ENCODE assay signal across 20 mouse cellular contexts in genomic region chr16:55551348-55551747, GRCm38 (mm10).
DNase-seq lines count a peak whose midpoint lies in the region; TF ChIP-seq lines count a peak whose summit lies in the region.
"Had no signal": no experiment of that assay in that cellular context is flagged by ENCODE, and none has a peak within 500 bp of the region (broad histone marks: within the 10 kb centered on the region; RNA-seq: fewer than 3 reads in every experiment).

No protein-coding gene starts in this region.

- intact Hi-C loops in heart, postnatal 25 days (cut with DNase I) = no loop called here

- H3K27ac ChIP-seq in layer of hippocampus, adult 2 months = peak overlapping the region; percentile 84
- H3K27ac ChIP-seq: embryonic facial prominence, embryonic 10.5 days; kidney, postnatal 0 days; limb, embryonic 15.5 days; liver, embryonic 15.5 days; midbrain, embryonic 10.5 days; neural tube, embryonic 12.5 days had no signal

- H3K27me3 ChIP-seq in myocyte (ENCODE audit: control insufficient read depth, insufficient read depth, insufficient read length) = no peaks in the 10 kb centered on the region
- H3K27me3 ChIP-seq: limb, embryonic 15.5 days; liver, embryonic 15.5 days; neural tube, embryonic 12.5 days had no signal

- H3K36me3 ChIP-seq in myocyte (ENCODE audit: control insufficient read depth, insufficient read depth) = no peaks in the 10 kb centered on the region
- H3K36me3 ChIP-seq: embryonic facial prominence, embryonic 10.5 days; limb, embryonic 15.5 days; liver, embryonic 15.5 days; midbrain, embryonic 10.5 days; neural tube, embryonic 12.5 days had no signal

- no peak for TF ChIP-seq CTCF in layer of hippocampus, adult 2 months (conservative IDR thresholded peaks at IDR 0.05)

- TF ChIP-seq POLR2A in myocyte (IDR thresholded peaks at IDR 0.05; ENCODE audit: insufficient read length, low read depth) = no peak

- H3K4me2 ChIP-seq in myocyte (ENCODE audit: low read depth) = peak overlapping the region; percentile 59
- H3K4me2 ChIP-seq: limb, embryonic 15.5 days; liver, embryonic 15.5 days; neural tube, embryonic 12.5 days had no signal

- H3ac ChIP-seq in myocyte (ENCODE audit: control insufficient read depth, insufficient read length) = no peak overlapping the region

- peak; percentile 18 for DNase-seq in adrenal gland, postnatal 10 days
- no peak for DNase-seq in adrenal gland, adult 8-10 months
- peak; percentile 40 for DNase-seq in heart, adult 8-10 months (ENCODE audit: low spot score)
- DNase-seq in heart, postnatal 25 days (ENCODE audit: low spot score) = no peak
- DNase-seq in layer of hippocampus, adult 2 months (ENCODE audit: low spot score in 2 of 2) = no peak
- DNase-seq in layer of hippocampus, postnatal 25 days (ENCODE audit: extremely low spot score in 1 of 2, low spot score in 1 of 2) = no peak
- no peak for DNase-seq in ovary, adult 18-20 months (ENCODE audit: low spot score)
- DNase-seq: cerebellum, adult 11-12 months; cerebellum, postnatal 10 days; kidney, adult 18-20 months; left cerebral cortex, postnatal 4 days; retina, postnatal 1 day; spleen, adult 18-20 months had no signal

- no peak overlapping the region for H3K4me3 ChIP-seq in layer of hippocampus, adult 2 months
- H3K4me3 ChIP-seq in myocyte = no peak overlapping the region
- H3K4me3 ChIP-seq: embryonic facial prominence, embryonic 10.5 days; limb, embryonic 15.5 days; liver, embryonic 15.5 days; midbrain, embryonic 10.5 days; neural tube, embryonic 12.5 days had no signal

- no peaks in the 10 kb centered on the region for H3K79me2 ChIP-seq in myocyte (ENCODE audit: control insufficient read depth, insufficient read depth)

TF ChIP-seq in myocyte, 11 proteins besides CTCF, POLR2A, EP300 and RAD21:
- TF ChIP-seq POLR2AphosphoS2 (IDR thresholded peaks at IDR 0.05; ENCODE audit: insufficient read length, low read depth) (no peak), MYOD1 (IDR thresholded peaks at IDR 0.05; ENCODE audit: control insufficient read depth in 1 of 3, insufficient read length in 2 of 3, low read depth in 2 of 3) (no peak), USF1 (IDR thresholded peaks at IDR 0.05; ENCODE audit: low read depth) (no peak), CEBPB (IDR thresholded peaks at IDR 0.05; ENCODE audit: insufficient read depth, poor library complexity, severe bottlenecking) (no peak), E2F4 (IDR thresholded peaks at IDR 0.05; ENCODE audit: insufficient read depth) (no peak), MAX (IDR thresholded peaks at IDR 0.05; ENCODE audit: low read depth) (no peak), SRF (IDR thresholded peaks at IDR 0.05; ENCODE audit: control insufficient read depth, insufficient read length, low read depth) (no peak), MYOG (IDR thresholded peaks at IDR 0.05; ENCODE audit: control insufficient read depth in 1 of 3, insufficient read depth in 1 of 3, insufficient read length in 2 of 3, low read depth in 2 of 3) (no peak), REST (IDR thresholded peaks at IDR 0.05; ENCODE audit: insufficient read depth, insufficient read length) (no peak)
TF ChIP-seq in myocyte: peak in this region for 0.

Comparison
In these comparisons a context has a peak if more than half of its experiments do, and no peak if none do; other contexts are left out.
1. DNase-seq: peak in adrenal gland, postnatal 10 days (single experiment) and heart, adult 8-10 months (single experiment); none in adrenal gland, adult 8-10 months (single experiment), heart, postnatal 25 days (single experiment), layer of hippocampus, adult 2 months (0 of 2), layer of hippocampus, postnatal 25 days (0 of 2) and ovary, adult 18-20 months (single experiment).